Mouse (Mus musculus) yolk sac, embryonic 10.5 days (tissue): ENCODE results near the gene Trh.

Source experiments
- DNase-seq: peaks from one replicate; pipeline ENCODE4 v3.0.0-alpha.2; 2017; ENCODE audit warnings: low spot score

Gene Trh

DNA sequence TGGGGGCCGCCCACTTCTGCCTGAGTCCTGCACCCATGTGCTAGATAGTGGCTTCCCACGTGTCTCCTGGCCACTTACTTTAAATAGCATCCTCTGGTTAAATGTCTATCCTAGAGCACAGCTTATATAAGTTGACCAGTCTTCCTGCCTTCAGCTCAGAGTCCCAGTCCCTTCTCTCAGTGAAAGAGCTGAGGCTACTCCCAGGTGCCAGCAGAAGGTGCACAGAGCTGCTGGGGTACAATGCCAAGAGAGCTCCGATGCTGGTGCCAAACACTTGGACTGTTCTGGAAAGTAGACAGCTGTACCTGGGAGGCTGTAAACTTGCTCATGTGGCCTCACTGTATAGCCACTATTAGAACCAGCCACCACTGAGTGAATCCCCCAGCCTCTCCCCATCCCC is 22.4 kb downstream of the Trh start:
- no peak for DNase-seq

DNA sequence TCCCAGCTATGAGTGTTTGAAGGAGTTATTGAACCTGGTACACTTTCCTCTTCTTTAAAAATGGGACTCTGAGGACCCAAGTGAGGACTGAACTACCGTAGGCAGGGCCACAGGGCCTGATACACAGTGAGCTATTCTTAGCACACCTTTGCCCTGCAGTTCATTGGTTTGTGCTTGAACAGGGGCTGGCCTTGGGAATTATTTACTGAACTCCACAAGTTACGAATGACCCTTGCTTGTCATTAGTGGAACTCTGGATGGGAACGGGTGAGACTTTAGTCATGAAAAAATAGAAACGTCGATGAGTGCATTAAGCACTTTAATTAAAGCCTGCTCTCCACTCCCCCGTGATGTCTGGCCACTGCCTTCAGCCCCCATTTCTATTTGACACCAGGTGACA is 22.8 kb downstream of the Trh start:
- peak; percentile 69 for DNase-seq

DNA sequence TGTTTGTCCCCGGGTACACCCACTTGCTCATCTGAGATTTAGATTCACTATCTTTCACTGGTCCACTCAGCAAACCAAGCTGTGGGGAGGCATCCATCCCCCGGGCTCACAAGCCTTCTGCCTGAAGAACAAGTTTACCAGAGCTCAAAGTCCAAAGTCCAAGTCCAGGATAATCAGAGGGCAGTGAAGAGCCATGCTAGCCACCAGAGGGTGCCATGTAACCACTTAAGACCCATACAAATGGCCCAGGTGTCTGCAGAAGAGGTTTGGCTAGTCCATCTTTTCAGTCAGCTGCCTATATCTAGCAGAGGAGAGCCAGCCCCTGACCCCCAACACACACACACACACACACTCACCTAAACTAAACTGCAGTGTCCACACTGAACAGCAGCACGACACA is 25.0 kb downstream of the Trh start:
- peak; percentile 76 for DNase-seq

DNA sequence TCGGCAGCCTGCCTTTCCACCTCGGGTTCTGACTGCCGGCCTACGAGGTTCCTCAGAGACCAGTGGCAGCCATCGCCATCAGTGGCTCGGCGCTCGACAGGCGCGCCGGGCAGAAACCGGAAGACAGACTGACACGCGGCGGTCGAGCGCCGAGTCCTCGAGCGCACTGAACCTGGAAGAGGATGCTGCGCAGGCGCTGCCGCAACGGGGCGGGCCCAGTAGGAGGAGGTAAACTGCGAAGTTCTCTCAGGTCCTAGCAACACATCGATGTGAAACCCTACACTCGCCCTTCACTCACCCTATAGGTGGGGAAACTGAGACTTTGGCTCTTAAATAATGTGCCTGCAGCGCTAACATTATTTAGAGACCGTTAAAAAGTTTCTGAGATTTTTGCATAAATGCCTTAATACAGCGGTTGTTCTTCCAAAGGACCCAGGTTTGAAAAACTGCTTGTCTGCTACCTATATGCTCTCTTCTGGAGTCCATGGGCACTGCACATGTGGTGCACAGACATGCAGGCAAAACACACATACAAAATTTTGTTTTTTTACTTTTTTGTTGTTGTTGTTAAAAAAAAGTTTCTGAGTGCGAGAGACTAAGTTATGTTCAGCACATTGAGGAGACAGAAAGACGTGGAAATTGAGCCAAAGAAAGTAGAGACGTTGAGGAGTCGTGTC is 29.5 kb downstream of the Trh start, which contains the start of gene Rbsn:
Gene Rbsn (minus strand): TSS at position 153 of the 677 bp plus-strand sequence.
- peak; percentile 91 for DNase-seq

DNA sequence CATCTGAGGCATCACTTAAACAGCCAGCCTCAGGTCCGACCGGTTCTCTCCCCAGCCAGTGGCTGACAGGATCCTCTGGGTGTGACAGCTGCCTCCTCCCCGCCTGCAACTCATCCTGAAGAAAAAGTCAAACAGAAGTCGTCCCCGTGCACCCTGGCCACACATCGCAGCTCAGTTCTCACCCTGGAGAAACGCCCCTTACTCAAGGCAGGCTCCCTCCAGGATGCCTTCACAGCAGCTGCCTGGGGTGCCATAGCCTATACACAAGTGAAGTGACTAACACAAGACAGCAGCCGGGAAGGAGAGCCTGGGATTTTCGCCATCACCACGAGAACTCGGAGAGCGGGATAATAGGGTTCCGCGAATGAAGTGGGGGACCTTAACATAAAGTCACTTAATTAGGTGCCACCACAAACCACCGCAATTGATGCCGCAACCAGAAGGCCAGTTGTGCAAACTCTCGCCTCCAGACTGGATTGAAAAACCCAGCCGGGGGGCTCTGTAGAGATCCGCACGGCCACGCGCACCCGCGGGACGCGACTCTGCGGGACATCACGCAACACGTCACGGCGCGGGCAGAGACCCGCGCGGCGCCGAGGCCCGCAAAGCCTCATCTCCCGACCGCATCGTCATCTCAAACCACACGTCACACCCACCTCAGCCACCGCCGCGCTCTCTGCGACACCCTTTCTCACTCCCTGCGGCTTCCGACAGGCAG is 30.2 kb downstream of the Trh start:
- peak; percentile 20 for DNase-seq

DNA sequence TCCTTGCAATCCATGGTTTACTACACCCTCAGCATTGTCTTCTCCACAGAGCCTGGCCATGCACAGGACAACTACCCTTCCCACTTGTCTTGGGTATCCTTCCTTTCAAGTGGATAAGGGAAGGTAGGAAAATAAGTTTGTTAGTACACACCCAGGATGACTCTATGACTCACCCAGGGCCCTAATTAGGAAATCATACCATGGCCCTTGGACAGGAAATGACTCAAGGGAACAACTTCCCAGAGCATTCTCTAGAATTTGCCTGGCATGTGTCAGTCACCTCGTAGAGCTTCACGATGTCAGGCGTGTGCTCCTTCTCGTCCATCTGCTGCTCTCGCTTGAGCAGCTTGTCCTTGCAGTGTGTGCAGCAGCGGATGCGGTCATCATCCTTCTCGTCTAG is 45.0 kb downstream of the Trh start:
- DNase-seq: no peak
